Mouse (Mus musculus): ENCODE data around the gene Abca7. TPM values are rescaled to one million over a fixed set of nuclear protein-coding genes. Genes with fewer than 3 reads are reported as not detected.
"Not testable (repeated sequence)": the region's sequence is repeated elsewhere in the genome, so short reads cannot be mapped to it uniquely, and the experiment has no call there.

Gene Abca7
- total RNA-seq, 2 experiments from 2014 or later = 7.0 to 8.5 TPM

GRCm38 (mm10) chr10:80053831-80054815 is 57.8 kb downstream of the Abca7 start:
- intact Hi-C loops (cut with DNase I) = loop anchor here (2.0 to 5.0 kb wide), 3 partner anchors 19 to 67 kb away; partner anchors contain the start of genes Cnn2 and Stk11
- peak; percentile 81 to 82 for DNase-seq

- intact Hi-C loops (cut with DNase I) = loop anchor here (2.0 to 5.0 kb wide), 3 partner anchors 18 to 68 kb away; partner anchors contain the start of genes Cnn2 and Stk11
Observed at GRCm38 (mm10) chr10:80054911-80055310, 58.6 kb downstream of the Abca7 start.

GRCm38 (mm10) chr10:80055364-80055763 is 59.1 kb downstream of the Abca7 start:
- intact Hi-C loops (cut with DNase I) = loop anchor here (2.0 kb wide), 2 partner anchors 17 to 59 kb away; partner anchors contain the start of gene Stk11
- DNase-seq = no peak

More at GRCm38 (mm10) chr10:80054911-80055310, 58.6 kb downstream of the Abca7 start:
- not testable (repeated sequence) for DNase-seq

DNA sequence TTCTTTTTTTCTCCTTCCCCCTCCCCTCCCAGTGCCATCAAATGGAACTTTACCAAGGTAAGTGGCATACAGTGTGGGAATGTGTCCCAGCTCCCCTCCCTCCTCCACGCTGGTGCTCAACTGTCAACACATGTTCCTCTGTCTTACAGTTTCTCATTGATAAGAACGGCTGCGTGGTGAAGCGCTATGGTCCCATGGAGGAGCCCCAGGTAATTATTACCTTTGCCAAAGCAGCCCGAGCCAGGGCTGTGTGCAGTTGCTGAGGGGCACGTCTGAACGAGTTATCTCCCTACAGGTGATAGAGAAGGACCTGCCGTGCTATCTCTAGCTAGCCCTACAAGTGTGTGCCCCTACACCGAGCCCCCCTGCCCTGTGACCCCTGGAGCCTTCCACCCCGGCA is 59.6 kb downstream of the Abca7 start:
- no peak for DNase-seq
- intact Hi-C loops (cut with DNase I) = loop anchor here (2.0 kb wide), 2 partner anchors 17 to 59 kb away; partner anchors contain the start of gene Stk11

GRCm38 (mm10) chr10:80056506-80056905 is 60.2 kb downstream of the Abca7 start:
- intact Hi-C loops (cut with DNase I) = no loop called here
- no peak for DNase-seq

- no peak for DNase-seq
- intact Hi-C loops (cut with DNase I) = no loop called here
Observed at GRCm38 (mm10) chr10:80056976-80057682, 60.8 kb downstream of the Abca7 start.

- no peak for DNase-seq
- intact Hi-C loops (cut with DNase I) = no loop called here
Observed at GRCm38 (mm10) chr10:80057683-80058326, 61.5 kb downstream of the Abca7 start.

- no peak for DNase-seq
- intact Hi-C loops (cut with DNase I) = no loop called here
Observed at GRCm38 (mm10) chr10:80063104-80063503, 66.8 kb downstream of the Abca7 start.

DNA sequence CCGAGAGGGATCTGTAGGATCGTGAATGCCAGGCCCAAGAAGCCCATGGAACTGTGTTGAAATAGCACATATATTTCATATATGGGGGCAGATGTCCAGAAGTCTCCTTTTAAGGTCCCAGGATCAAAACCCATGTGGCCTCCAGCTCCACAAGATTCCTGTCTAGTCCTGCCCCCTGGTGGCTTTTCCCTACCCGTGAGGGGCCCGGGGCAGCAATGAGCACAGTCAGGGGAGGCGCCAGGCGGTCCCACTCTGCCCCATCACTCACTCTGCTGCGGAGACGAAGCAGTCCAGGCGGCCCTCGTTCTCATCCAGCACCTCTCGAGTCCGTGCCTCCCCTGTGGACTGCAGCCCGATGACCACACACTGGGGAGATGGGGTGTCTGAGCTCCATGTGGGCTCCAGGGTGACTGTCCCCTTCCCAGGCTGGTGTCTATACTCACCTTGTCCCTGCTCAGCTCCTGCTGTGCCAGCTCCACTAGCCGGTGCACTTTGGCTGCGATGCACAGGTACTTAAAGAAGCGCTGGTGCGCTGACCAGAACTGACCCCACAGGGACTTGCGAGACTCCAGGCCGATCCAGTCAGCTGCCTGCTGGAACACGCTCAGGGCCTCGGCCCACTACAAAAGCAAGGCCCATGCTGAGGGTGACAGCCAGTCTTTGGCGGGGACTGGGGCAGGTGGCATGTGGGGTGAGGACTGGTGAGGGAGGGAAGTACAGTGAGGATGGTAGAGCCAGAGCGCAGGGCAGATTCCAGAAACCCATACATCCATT is 67.8 kb downstream of the Abca7 start:
- intact Hi-C loops (cut with DNase I) = no loop called here
- no peak for DNase-seq

Other genes with a start within 250 kb of the Abca7 start
- 10 to 100 TPM; 45.3 to 46.8 TPM for gene Polrmt, start 249.9 kb upstream of the Abca7 start, total RNA-seq (2021)
- not detected for gene Fgf22, start 241.4 kb upstream of the Abca7 start, total RNA-seq (2021)
- 10 to 100 TPM; 25.9 to 26.7 TPM for gene Rnf126, start 229.5 kb upstream of the Abca7 start, total RNA-seq (2021)
- gene Fstl3, start 219.2 kb upstream of the Abca7 start, total RNA-seq (2021) = 1 to 10 TPM; 2.8 to 3.4 TPM
- gene Prss57, start 205.5 kb upstream of the Abca7 start, total RNA-seq (2021) = under 1 TPM in 1 of 2 experiments, not detected in 1; 0.51 TPM
- 10 to 100 TPM; 71.8 to 86.5 TPM for gene Palm, start 202.9 kb upstream of the Abca7 start, total RNA-seq (2021)
- gene Misp, start 175.5 kb upstream of the Abca7 start, total RNA-seq (2021) = under 1 TPM; 0.26 to 0.54 TPM
- 10 to 100 TPM; 82.2 TPM for gene Ptbp1, start 142.1 kb upstream of the Abca7 start, total RNA-seq (2021)
- under 1 TPM in 1 of 2 experiments, not detected in 1; 0.29 TPM for gene Prtn3, start 122.0 kb upstream of the Abca7 start, total RNA-seq (2021)
- under 1 TPM; 0.20 to 0.29 TPM for gene Plppr3, start 121.9 kb upstream of the Abca7 start, total RNA-seq (2021)
- not detected for gene Elane, start 110.2 kb upstream of the Abca7 start, total RNA-seq (2021)
- 10 to 100 TPM; 14.2 to 77.3 TPM for gene Cfd, start 105.6 kb upstream of the Abca7 start, total RNA-seq (2021)
- 10 to 100 TPM; 48.3 to 51.5 TPM for gene Med16, start 87.6 kb upstream of the Abca7 start, total RNA-seq (2021)
- gene Gm26602, start 85.6 kb upstream of the Abca7 start, total RNA-seq (2021) = not detected
- gene Kiss1r, start 79.5 kb upstream of the Abca7 start, total RNA-seq (2021) = under 1 TPM; 0.41 to 0.43 TPM
- 10 to 100 TPM; 81.8 to 93.4 TPM for gene R3hdm4, start 75.3 kb upstream of the Abca7 start, total RNA-seq (2021)
- gene Arid3a, start 69.5 kb upstream of the Abca7 start, total RNA-seq (2021) = 1 to 10 TPM; 2.2 to 2.6 TPM
- gene Wdr18, start 36.3 kb upstream of the Abca7 start, total RNA-seq (2021) = 10 to 100 TPM; 21.7 to 24.0 TPM
- under 1 TPM; 0.10 to 0.19 TPM for gene Grin3b, start 25.8 kb upstream of the Abca7 start, total RNA-seq (2021)
- gene Tmem259, start 12.2 kb upstream of the Abca7 start, total RNA-seq (2021) = 100 to 1,000 TPM; 124 to 125 TPM
- gene Cnn2, start 7.9 kb upstream of the Abca7 start, total RNA-seq (2021) = 10 to 100 TPM; 36.2 to 45.9 TPM
- 10 to 100 TPM in 1 of 2 experiments, 1 to 10 TPM in 1; 4.9 to 11.3 TPM for gene Arhgap45, start 20.2 kb downstream of the Abca7 start, total RNA-seq (2021)
- gene Polr2e, start 43.3 kb downstream of the Abca7 start, total RNA-seq (2021) = 10 to 100 TPM; 68.6 to 73.5 TPM
- 100 to 1,000 TPM; 636 to 681 TPM for gene Gpx4, start 50.7 kb downstream of the Abca7 start, total RNA-seq (2021)
- 10 to 100 TPM; 13.5 to 14.0 TPM for gene Sbno2, start 109.1 kb downstream of the Abca7 start, total RNA-seq (2021)
- 100 to 1,000 TPM; 105 to 118 TPM for gene Stk11, start 119.3 kb downstream of the Abca7 start, total RNA-seq (2021)
- 1,000 to 10,000 TPM; 1,168 to 1,183 TPM for gene Atp5d, start 142.1 kb downstream of the Abca7 start, total RNA-seq (2021)
- 1 to 10 TPM; 3.0 to 3.3 TPM for gene Cbarp, start 144.3 kb downstream of the Abca7 start, total RNA-seq (2021)
- 100 to 1,000 TPM; 158 to 178 TPM for gene Midn, start 151.8 kb downstream of the Abca7 start, total RNA-seq (2021)
- gene Cirbp, start 169.5 kb downstream of the Abca7 start, total RNA-seq (2021) = 10 to 100 TPM; 40.4 to 64.3 TPM
- 1 to 10 TPM; 3.8 to 4.7 TPM for gene 1600002K03Rik, start 176.4 kb downstream of the Abca7 start, total RNA-seq (2021)
- gene Efna2, start 183.0 kb downstream of the Abca7 start, total RNA-seq (2021) = 1 to 10 TPM; 1.1 to 1.4 TPM
- gene Mum1, start 229.9 kb downstream of the Abca7 start, total RNA-seq (2021) = 10 to 100 TPM; 17.0 to 21.0 TPM

All from heart, postnatal 14 days (tissue).